Mouse (Mus musculus) forebrain, embryonic 11.5 days (tissue): ENCODE measurements at regions not wholly inside any gene's neighbourhood (a gene's known extent, or its start where the extent isn't known, plus 50 kb on each side); places are given as distances from the start of the nearest gene placed in this dataset.

Experiments
- ATAC-seq: fragments of 200-750 bp; cut with Nextera tagmentation; replicated peaks from 2 replicates; pipeline ENCODE4 v1.8.0; 2017; ENCODE audit warnings: moderate TSS enrichment; ENCODE audit not compliant: low FRiP score
- DNase-seq: peaks from one replicate; pipeline ENCODE4 v3.0.0-alpha.2; 2017; ENCODE audit warnings: low spot score
- H3K27ac ChIP-seq: fragments of 300-500 bp; sonication (generic); 2 replicates; pipeline ENCODE4 v1.5.1; 2014; ENCODE audit warnings: low read depth, low read length
- H3K27me3 ChIP-seq: fragments of 300-500 bp; sonication (generic); 2 replicates; pipeline ENCODE4 v1.6.1; 2014; ENCODE audit warnings: mild to moderate bottlenecking, low read length, mixed read lengths; ENCODE audit not compliant: control insufficient read depth, insufficient read depth
- H3K36me3 ChIP-seq: fragments of 300-500 bp; sonication (generic); 2 replicates; pipeline ENCODE4 v1.6.1; 2014; ENCODE audit warnings: mild to moderate bottlenecking, low read length, moderate library complexity, mixed read lengths; ENCODE audit not compliant: control insufficient read depth, insufficient read depth
- H3K4me1 ChIP-seq: fragments of 300-500 bp; sonication (generic); replicated peaks from 2 replicates; pipeline ENCODE4 v1.6.1; 2014; ENCODE audit warnings: low read length, mixed read lengths; ENCODE audit not compliant: control insufficient read depth, insufficient read depth
- H3K4me2 ChIP-seq: fragments of 300-500 bp; sonication (generic); 2 replicates; pipeline ENCODE4 v1.6.1; 2014; ENCODE audit warnings: low read depth, mild to moderate bottlenecking, low read length, moderate library complexity, mixed read lengths; ENCODE audit not compliant: severe bottlenecking
- H3K4me3 ChIP-seq: fragments of 300-500 bp; sonication (generic); 2 replicates; pipeline ENCODE4 v1.5.1; 2014; ENCODE audit warnings: low read depth, low read length
- H3K9ac ChIP-seq: fragments of 300-500 bp; sonication (generic); 2 replicates; pipeline ENCODE4 v1.6.1; 2014; ENCODE audit warnings: low read length
- H3K9me3 ChIP-seq: fragments of 300-500 bp; sonication (generic); 2 replicates; pipeline ENCODE4 v1.6.1; 2016; ENCODE audit warnings: low read length, mixed read lengths; ENCODE audit not compliant: control insufficient read depth
- WGBS: fragments of 180-500 bp; shearing (Covaris S2); extraction: QIAGEN DNeasy Blood & Tissue Kit; methylation state at CpG from one replicate; pipeline ENCODE4 v1.1.7; 2014; 5-methylcytosine and 5-hydroxymethylcytosine counted together

DNA sequence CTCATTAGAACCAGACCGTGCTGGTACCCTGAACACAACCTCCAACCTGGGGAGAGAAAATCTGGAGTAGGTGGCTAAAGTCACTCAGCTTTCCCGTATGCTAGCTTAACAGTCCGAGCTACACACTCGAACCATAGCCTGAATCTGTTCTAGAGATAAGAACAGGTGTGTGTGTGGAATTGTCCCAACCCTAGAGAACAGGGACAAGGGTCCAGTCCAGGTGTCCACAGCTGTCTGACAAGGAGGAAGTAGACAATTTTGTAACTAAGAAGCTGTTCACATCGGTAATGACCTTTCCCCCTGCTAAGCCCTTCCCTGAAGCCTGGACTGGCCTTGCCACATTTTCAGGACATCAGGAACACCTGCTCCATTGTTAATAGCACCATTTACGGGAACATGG, 71.3 kb downstream of the Ier5 start:
- DNase-seq (no peak), ATAC-seq (no peak)
- H3K9me3 ChIP-seq = no peaks in the 10 kb centered on the region
- H3K27me3 ChIP-seq = no peaks in the 10 kb centered on the region
- H3K36me3 ChIP-seq = no peaks in the 10 kb centered on the region
- 75% methylated on average over 6 of the region's 6 CpGs for WGBS
- H3K27ac ChIP-seq = no peak overlapping the region
- no peak overlapping the region for H3K9ac ChIP-seq
- H3K4me1 ChIP-seq = peaks cover 8% of the 10 kb centered on the region
- H3K4me3 ChIP-seq = no peak overlapping the region
- no peak overlapping the region for H3K4me2 ChIP-seq

DNA sequence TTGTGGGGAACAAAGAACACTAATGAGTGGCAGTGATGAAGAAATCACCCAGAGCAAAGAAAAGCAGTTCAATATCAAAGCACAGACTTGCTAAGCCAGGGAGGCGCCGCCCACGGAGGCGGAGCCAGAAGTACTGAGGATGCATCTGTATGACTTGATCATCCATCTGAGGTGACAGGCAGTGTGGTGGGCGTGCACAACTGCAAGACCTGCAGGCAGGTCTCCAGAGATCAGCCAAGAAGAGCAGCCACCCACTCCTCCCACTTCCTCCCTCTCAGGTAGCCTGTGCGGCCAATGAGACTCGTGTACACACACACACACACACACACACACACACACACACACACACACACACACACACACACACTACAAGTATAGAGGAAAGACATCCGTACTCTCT, 71.9 kb downstream of the Ier5 start:
- ATAC-seq = 0 out of 2 replicates have a peak, but pooled peaks have one; percentile 22
- no peaks in the 10 kb centered on the region for H3K9me3 ChIP-seq
- no peak overlapping the region for H3K4me2 ChIP-seq
- H3K36me3 ChIP-seq = no peaks in the 10 kb centered on the region
- peaks cover 8% of the 10 kb centered on the region for H3K4me1 ChIP-seq
- no peak overlapping the region for H3K27ac ChIP-seq
- no peaks in the 10 kb centered on the region for H3K27me3 ChIP-seq
- 61% methylated on average over 8 of the region's 8 CpGs for WGBS
- no peak overlapping the region for H3K4me3 ChIP-seq
- no peak for DNase-seq
- no peak overlapping the region for H3K9ac ChIP-seq

DNA sequence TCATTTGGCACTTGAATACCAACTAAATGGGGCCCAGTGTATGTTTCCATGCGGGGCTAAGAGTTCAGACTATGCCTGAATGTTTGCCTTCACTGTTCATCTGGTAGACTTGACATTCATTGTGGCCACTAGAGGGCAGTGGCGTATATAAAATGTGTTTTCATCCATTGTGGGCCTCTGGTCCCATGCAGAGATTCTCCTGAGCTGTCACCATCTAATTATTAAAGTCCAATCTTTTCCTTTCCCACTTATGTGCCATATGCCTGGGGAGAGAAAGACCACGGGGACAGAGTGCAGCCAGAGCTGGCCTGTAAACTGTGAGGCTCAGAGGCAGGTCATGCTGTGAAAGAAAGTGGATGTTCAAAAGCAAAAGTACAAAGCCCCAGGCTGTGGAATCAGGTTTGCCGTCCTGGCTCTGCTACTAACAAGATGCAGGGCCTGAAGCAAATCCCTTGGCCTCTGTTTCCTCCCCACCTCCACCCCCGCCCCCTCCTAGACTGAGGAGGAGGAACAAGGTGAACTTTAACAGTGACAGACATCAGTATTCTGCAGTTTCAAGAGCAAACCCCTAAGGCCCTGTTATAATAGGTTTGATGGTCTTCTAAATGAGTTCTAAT, 73.5 kb downstream of the Ier5 start:
- Histone ChIP-seq H3K36me3 (no peaks in the 10 kb centered on the region), H3K4me3 (no peak overlapping the region), H3K9me3 (no peaks in the 10 kb centered on the region), H3K27ac (0 out of 2 replicates have a peak overlapping the region, but pooled peaks have one; percentile 12), H3K4me2 (no peak overlapping the region), H3K9ac (no peak overlapping the region; the same call in 1 of the 2 replicates), H3K4me1 (peaks cover 7% of the 10 kb centered on the region), H3K27me3 (no peaks in the 10 kb centered on the region)
- 8% methylated on average over 5 of the region's 5 CpGs for whole genome bisulfite sequencing
- DNase-seq (peak; percentile 83), ATAC-seq (peak; percentile 74)

GRCm38 (mm10) chr1:155023324-155023723, 76.1 kb downstream of the Ier5 start:
- Histone ChIP-seq H3K27me3 (no peaks in the 10 kb centered on the region), H3K9ac (no peak overlapping the region), H3K4me2 (no peak overlapping the region), H3K36me3 (no peaks in the 10 kb centered on the region), H3K27ac (no peak overlapping the region), H3K4me1 (peaks cover 4% of the 10 kb centered on the region), H3K4me3 (no peak overlapping the region), H3K9me3 (no peaks in the 10 kb centered on the region)
- WGBS = 74% methylated on average over 11 of the region's 11 CpGs
- ATAC-seq = no peak
- no peak for DNase-seq

DNA sequence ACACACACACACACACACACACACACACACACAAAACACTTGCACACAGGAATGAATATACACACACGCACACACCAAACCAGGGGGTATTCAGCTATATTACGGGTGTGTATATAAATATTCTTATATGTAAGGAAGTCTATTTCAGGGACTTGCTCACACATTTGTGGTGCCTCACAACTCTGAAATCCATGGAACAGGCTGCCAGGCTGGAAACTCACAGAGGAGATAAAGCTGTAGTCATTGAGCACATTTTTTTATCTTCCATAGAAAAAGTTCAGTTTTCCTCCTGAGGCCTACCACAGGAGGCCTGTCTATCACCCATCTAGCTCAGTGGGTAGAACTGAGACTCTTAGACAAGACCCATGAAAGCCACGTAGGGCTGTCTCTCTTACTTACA, 83.8 kb downstream of the Ier5 start:
- Histone ChIP-seq H3K27me3 (no peaks in the 10 kb centered on the region), H3K9ac (no peak overlapping the region), H3K4me3 (no peak overlapping the region), H3K27ac (no peak overlapping the region), H3K4me2 (no peak overlapping the region), H3K4me1 (no peaks in the 10 kb centered on the region), H3K9me3 (no peaks in the 10 kb centered on the region), H3K36me3 (no peaks in the 10 kb centered on the region)
- WGBS = 95% methylated on average over 3 of the region's 3 CpGs
- no peak for ATAC-seq
- DNase-seq = no peak

DNA sequence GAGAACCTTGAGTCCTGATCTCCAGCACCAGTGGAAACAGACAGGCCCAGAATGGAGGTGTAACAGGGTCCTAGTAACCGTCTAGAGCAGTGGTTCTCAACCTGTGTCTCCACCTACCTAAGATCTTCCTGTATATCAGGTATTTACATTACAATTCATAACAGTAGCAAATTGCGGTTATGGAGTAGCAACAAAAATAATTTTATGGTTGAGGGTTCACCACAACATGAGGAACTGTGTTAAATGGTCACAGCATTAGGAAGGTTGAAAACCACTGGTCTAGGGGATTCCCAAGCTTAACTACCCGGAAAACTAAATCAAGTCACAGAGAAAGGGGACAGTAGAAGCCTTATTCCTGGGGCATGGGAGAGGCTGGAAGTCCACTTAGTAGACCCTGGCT, 84.5 kb downstream of the Ier5 start:
- ATAC-seq (no peak), DNase-seq (no peak)
- no peak overlapping the region for H3K4me2 ChIP-seq
- H3K9ac ChIP-seq = no peak overlapping the region
- no peaks in the 10 kb centered on the region for H3K4me1 ChIP-seq
- H3K27me3 ChIP-seq = no peaks in the 10 kb centered on the region
- no peak overlapping the region for H3K27ac ChIP-seq
- no peak overlapping the region for H3K4me3 ChIP-seq
- 90% methylated on average over 3 of the region's 3 CpGs for WGBS
- H3K36me3 ChIP-seq = no peaks in the 10 kb centered on the region
- H3K9me3 ChIP-seq = no peaks in the 10 kb centered on the region

GRCm38 (mm10) chr1:155013784-155014183, 85.7 kb downstream of the Ier5 start:
- no peak for ATAC-seq
- no peaks in the 10 kb centered on the region for H3K36me3 ChIP-seq
- H3K4me1 ChIP-seq = no peaks in the 10 kb centered on the region
- H3K9me3 ChIP-seq = no peaks in the 10 kb centered on the region
- no peak overlapping the region for H3K9ac ChIP-seq
- no peak for DNase-seq
- 84% methylated on average over 4 of the region's 4 CpGs for WGBS
- H3K27me3 ChIP-seq = no peaks in the 10 kb centered on the region
- H3K4me2 ChIP-seq = no peak overlapping the region
- no peak overlapping the region for H3K4me3 ChIP-seq
- H3K27ac ChIP-seq = no peak overlapping the region

DNA sequence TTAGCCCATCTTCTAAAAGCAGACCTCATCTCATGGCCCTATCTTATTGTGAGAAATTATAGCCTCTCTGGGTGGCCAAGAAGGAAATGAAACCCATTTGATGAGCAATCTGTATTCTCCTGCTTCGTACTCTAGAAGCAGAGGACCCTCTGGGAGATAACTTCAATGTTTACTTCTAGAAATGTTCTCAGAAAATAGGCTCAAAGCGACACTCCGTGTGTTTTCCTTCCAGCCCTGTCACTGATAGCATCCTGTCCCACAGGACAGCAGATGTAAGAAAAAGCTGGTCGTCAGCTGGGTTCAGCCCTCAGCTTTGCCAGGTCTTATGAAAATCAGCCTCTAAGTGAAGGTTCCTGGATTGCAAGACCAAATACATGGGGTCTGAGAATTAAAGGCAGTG, 86.1 kb downstream of the Ier5 start:
- H3K4me3 ChIP-seq = no peak overlapping the region
- ATAC-seq (no peak), DNase-seq (no peak)
- H3K4me1 ChIP-seq = no peaks in the 10 kb centered on the region
- H3K9me3 ChIP-seq = no peaks in the 10 kb centered on the region
- no peak overlapping the region for H3K27ac ChIP-seq
- H3K9ac ChIP-seq = no peak overlapping the region
- H3K4me2 ChIP-seq = no peak overlapping the region
- no peaks in the 10 kb centered on the region for H3K36me3 ChIP-seq
- no peaks in the 10 kb centered on the region for H3K27me3 ChIP-seq
- WGBS = 87% methylated on average over 4 of the region's 4 CpGs
